Mouse (Mus musculus) forebrain, embryonic 14.5 days (tissue): Measurements from ENCODE around the gene Sema6d. TPM values are rescaled to one million over a fixed set of nuclear protein-coding genes. Genes with fewer than 3 reads are reported as not detected.

ENCODE experiments used
- ATAC-seq: fragments of 200-750 bp; cut with Nextera tagmentation; 2 replicates; pipeline ENCODE4 v1.8.0; 2017; ENCODE audit warnings: mild to moderate bottlenecking, moderate library complexity
- DNase-seq: peaks from one replicate; pipeline ENCODE4 v3.0.0-alpha.2; 2015; ENCODE audit warnings: low spot score
- H3K27ac ChIP-seq: fragments of 300-500 bp; sonication (generic); 2 replicates; pipeline ENCODE4 v1.5.1; 2014; ENCODE audit warnings: low read depth, mild to moderate bottlenecking, control low read depth, low read length, moderate library complexity
- H3K27me3 ChIP-seq: fragments of 300-500 bp; sonication (generic); replicated peaks from 2 replicates; pipeline ENCODE4 v1.6.1; 2014; ENCODE audit warnings: low read length, control low read depth, mixed read lengths; ENCODE audit not compliant: control insufficient read depth, insufficient read depth
- H3K36me3 ChIP-seq: fragments of 300-500 bp; sonication (generic); 2 replicates; pipeline ENCODE4 v1.6.1; 2014; ENCODE audit warnings: low read length, control low read depth; ENCODE audit not compliant: control insufficient read depth, insufficient read depth
- H3K4me1 ChIP-seq: fragments of 300-500 bp; sonication (generic); 2 replicates; pipeline ENCODE4 v1.6.1; 2014; ENCODE audit warnings: antibody characterized with exemption, low read length, control low read depth; ENCODE audit not compliant: control insufficient read depth, insufficient read depth
- H3K4me2 ChIP-seq: fragments of 300-500 bp; sonication (generic); 2 replicates; pipeline ENCODE4 v1.6.1; 2014; ENCODE audit warnings: mild to moderate bottlenecking, control low read depth, low read length
- H3K4me3 ChIP-seq: fragments of 300-500 bp; sonication (generic); 2 replicates; pipeline ENCODE4 v1.5.1; 2014; ENCODE audit warnings: low read depth, low read length, control low read depth
- H3K9ac ChIP-seq: fragments of 300-500 bp; sonication (generic); 2 replicates; pipeline ENCODE4 v1.6.1; 2014; ENCODE audit warnings: mild to moderate bottlenecking, low read length, control low read depth, moderate library complexity
- H3K9me3 ChIP-seq: fragments of 300-500 bp; sonication (generic); replicated peaks from 2 replicates; pipeline ENCODE4 v1.6.1; 2016; ENCODE audit warnings: low read length, control low read depth, mixed read lengths; ENCODE audit not compliant: control insufficient read depth
- WGBS: fragments of 180-500 bp; shearing (Covaris S2); extraction: QIAGEN DNeasy Blood & Tissue Kit; methylation state at CpG from one replicate; pipeline ENCODE4 v1.1.7; 2014; 5-methylcytosine and 5-hydroxymethylcytosine counted together
- polyA plus RNA-seq: library from polyadenylated mRNA; unstranded; fragments of >200 nt; fragmentation: Nextera tagmentation; extraction: Ambion mirVana; gene quantifications from 2 replicates; pipeline ENCODE4 v1.2.1, GENCODE M21; 2014

The Sema6d gene
- polyA plus RNA-seq, 1 experiment from 2014 or later: 15.7 TPM

- H3K4me2 ChIP-seq: no peak overlapping the region
- H3K4me1 ChIP-seq: no peaks in the 10 kb centered on the region
- 84% methylated on average over 4 of the region's 4 CpGs for WGBS
- no peak overlapping the region for H3K9ac ChIP-seq
- H3K27ac ChIP-seq: no peak overlapping the region
- ATAC-seq (no peak), DNase-seq (no peak)
- no peaks in the 10 kb centered on the region for H3K9me3 ChIP-seq
- no peaks in the 10 kb centered on the region for H3K27me3 ChIP-seq
- no peaks in the 10 kb centered on the region for H3K36me3 ChIP-seq
- H3K4me3 ChIP-seq: no peak overlapping the region
These were observed 441.3 kb downstream of the Sema6d start for GRCm38 (mm10) chr2:124531062-124531461.

GRCm38 (mm10) chr2:124532906-124533305, 443.1 kb downstream of the Sema6d start:
- no peak for ATAC-seq
- Histone ChIP-seq H3K9me3 (no peaks in the 10 kb centered on the region), H3K9ac (no peak overlapping the region), H3K27me3 (no peaks in the 10 kb centered on the region), H3K27ac (no peak overlapping the region), H3K36me3 (no peaks in the 10 kb centered on the region), H3K4me1 (no peaks in the 10 kb centered on the region), H3K4me3 (no peak overlapping the region), H3K4me2 (no peak overlapping the region)
- WGBS: 88% methylated on average over 3 of the region's 3 CpGs
- DNase-seq: peak; percentile 62

GRCm38 (mm10) chr2:124533602-124534001, 443.8 kb downstream of the Sema6d start:
- Histone ChIP-seq H3K27me3 (no peaks in the 10 kb centered on the region), H3K9me3 (no peaks in the 10 kb centered on the region), H3K4me1 (no peaks in the 10 kb centered on the region), H3K36me3 (no peaks in the 10 kb centered on the region), H3K27ac (no peak overlapping the region), H3K4me2 (no peak overlapping the region), H3K4me3 (no peak overlapping the region), H3K9ac (no peak overlapping the region)
- no peak for ATAC-seq
- WGBS: 81% methylated on average over 6 of the region's 6 CpGs
- no peak for DNase-seq

- DNase-seq (no peak), ATAC-seq (no peak)
- no peak overlapping the region for H3K4me2 ChIP-seq
- H3K27ac ChIP-seq: no peak overlapping the region
- H3K27me3 ChIP-seq: no peaks in the 10 kb centered on the region
- no peaks in the 10 kb centered on the region for H3K36me3 ChIP-seq
- no peaks in the 10 kb centered on the region for H3K9me3 ChIP-seq
- H3K4me3 ChIP-seq: no peak overlapping the region
- no peak overlapping the region for H3K9ac ChIP-seq
- 69% methylated on average over 3 of the region's 3 CpGs for WGBS
- no peaks in the 10 kb centered on the region for H3K4me1 ChIP-seq
These were observed 460.5 kb downstream of the Sema6d start for GRCm38 (mm10) chr2:124550315-124550714.

GRCm38 (mm10) chr2:124554751-124555415, 465.1 kb downstream of the Sema6d start:
- Histone ChIP-seq H3K4me3 (no peak overlapping the region), H3K9ac (no peak overlapping the region), H3K36me3 (no peaks in the 10 kb centered on the region), H3K9me3 (no peaks in the 10 kb centered on the region), H3K4me2 (no peak overlapping the region), H3K27ac (no peak overlapping the region), H3K4me1 (no peaks in the 10 kb centered on the region), H3K27me3 (no peaks in the 10 kb centered on the region)
- ATAC-seq (no peak), DNase-seq (no peak)
- WGBS: 74% methylated on average over 1 of the region's 1 CpGs

- H3K4me3 ChIP-seq: no peak overlapping the region
- no peak overlapping the region for H3K4me2 ChIP-seq
- no peaks in the 10 kb centered on the region for H3K36me3 ChIP-seq
- H3K27me3 ChIP-seq: no peaks in the 10 kb centered on the region
- no peak overlapping the region for H3K27ac ChIP-seq
- 90% methylated on average over 5 of the region's 5 CpGs for WGBS
- H3K4me1 ChIP-seq: no peaks in the 10 kb centered on the region
- DNase-seq (no peak), ATAC-seq (no peak)
- H3K9ac ChIP-seq: no peak overlapping the region
- no peaks in the 10 kb centered on the region for H3K9me3 ChIP-seq
These were observed 467.2 kb downstream of the Sema6d start for GRCm38 (mm10) chr2:124556861-124557499.

GRCm38 (mm10) chr2:124558021-124558420, 468.3 kb downstream of the Sema6d start:
- H3K27me3 ChIP-seq: no peaks in the 10 kb centered on the region
- ATAC-seq: no peak
- H3K4me1 ChIP-seq: no peaks in the 10 kb centered on the region
- no peak overlapping the region for H3K27ac ChIP-seq
- H3K4me3 ChIP-seq: no peak overlapping the region
- WGBS: 94% methylated on average over 7 of the region's 7 CpGs
- no peak overlapping the region for H3K9ac ChIP-seq
- no peaks in the 10 kb centered on the region for H3K36me3 ChIP-seq
- H3K9me3 ChIP-seq: no peaks in the 10 kb centered on the region
- H3K4me2 ChIP-seq: no peak overlapping the region
- no peak for DNase-seq

- Histone ChIP-seq H3K27me3 (no peaks in the 10 kb centered on the region), H3K4me3 (no peak overlapping the region), H3K27ac (no peak overlapping the region), H3K36me3 (no peaks in the 10 kb centered on the region), H3K9ac (no peak overlapping the region), H3K4me2 (no peak overlapping the region), H3K9me3 (no peaks in the 10 kb centered on the region), H3K4me1 (no peaks in the 10 kb centered on the region)
- ATAC-seq (no peak), DNase-seq (no peak)
- WGBS: 77% methylated on average over 5 of the region's 5 CpGs
These were observed 471.9 kb downstream of the Sema6d start for GRCm38 (mm10) chr2:124561668-124562067.

GRCm38 (mm10) chr2:124562091-124562490, 472.3 kb downstream of the Sema6d start:
- DNase-seq: peak; percentile 38
- ATAC-seq: peak; percentile 44; the same call in 1 of the 2 replicates

More at GRCm38 (mm10) chr2:124562091-124562490, 472.3 kb downstream of the Sema6d start:
- WGBS: 65% methylated on average over 2 of the region's 2 CpGs
- H3K4me3 ChIP-seq: no peak overlapping the region
- H3K27me3 ChIP-seq: no peaks in the 10 kb centered on the region
- no peak overlapping the region for H3K4me2 ChIP-seq
- no peaks in the 10 kb centered on the region for H3K36me3 ChIP-seq
- no peak overlapping the region for H3K9ac ChIP-seq
- no peaks in the 10 kb centered on the region for H3K9me3 ChIP-seq
- H3K27ac ChIP-seq: peak overlapping the region; percentile 39; the same call in 1 of the 2 replicates
- H3K4me1 ChIP-seq: no peaks in the 10 kb centered on the region
